Mouse (Mus musculus): ENCODE measurements around the gene Slc1a1.

Gene Slc1a1

DNA sequence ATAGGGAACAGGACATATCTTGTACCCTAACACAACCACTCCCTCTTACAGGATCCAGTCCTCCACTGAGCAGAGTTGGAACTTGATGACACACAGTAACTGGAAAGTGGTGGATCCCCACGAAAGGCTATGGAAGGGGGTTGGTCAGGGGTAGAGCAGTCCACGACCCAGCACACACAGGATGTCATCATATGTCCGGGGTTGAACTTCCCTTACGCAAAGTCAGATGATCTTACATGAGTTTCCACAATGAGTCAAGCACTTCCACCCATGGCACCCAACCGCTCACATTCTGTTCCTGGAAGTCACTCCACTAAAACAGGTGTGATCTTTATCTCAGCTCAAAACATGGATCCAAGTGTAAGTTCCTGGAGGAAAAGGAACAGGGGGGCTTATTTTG is 83.0 kb downstream of the Slc1a1 start:
- no peak for DNase-seq

DNA sequence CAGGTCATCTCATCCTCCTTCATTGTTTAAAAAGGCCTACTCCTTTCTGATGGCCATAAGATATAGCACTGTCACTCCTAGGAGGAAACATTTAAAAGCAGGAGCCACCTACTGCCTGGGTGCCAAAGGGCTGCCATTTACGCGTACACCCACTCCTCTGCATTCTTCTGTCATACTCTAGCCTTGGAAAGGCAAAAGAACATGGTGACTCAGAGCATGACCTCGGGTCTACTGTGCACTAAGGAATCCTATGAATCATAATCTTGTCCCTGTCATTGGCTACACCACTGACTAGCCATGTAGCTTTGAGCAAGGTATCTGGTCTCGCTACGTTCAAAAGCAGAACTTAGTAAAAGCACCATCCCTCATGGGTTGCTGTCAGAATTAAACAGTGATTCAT is 91.5 kb downstream of the Slc1a1 start:
- no peak for DNase-seq

DNA sequence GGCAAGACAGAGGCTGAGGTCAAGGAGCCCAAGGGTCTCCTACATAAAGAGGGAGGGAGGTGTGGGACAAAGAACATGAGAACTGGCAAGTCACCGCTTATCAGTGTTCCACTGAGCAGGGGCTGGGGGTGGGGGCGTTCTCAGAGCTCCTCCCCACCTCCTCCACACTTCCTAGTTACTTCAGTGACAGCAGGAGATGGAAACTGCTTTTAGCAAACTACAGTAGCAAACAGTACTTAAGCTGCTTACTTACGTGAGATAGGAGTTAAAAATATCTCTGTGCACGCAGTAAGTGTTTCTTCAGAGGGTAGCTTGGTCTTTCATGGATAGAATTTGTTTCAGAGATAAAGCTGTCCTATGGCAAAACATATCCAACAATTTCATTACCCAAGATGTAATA is 92.5 kb downstream of the Slc1a1 start:
- no peak for DNase-seq

GRCm38 (mm10) chr19:28929034-28929433 is 94.2 kb downstream of the Slc1a1 start:
- DNase-seq = no peak

DNA sequence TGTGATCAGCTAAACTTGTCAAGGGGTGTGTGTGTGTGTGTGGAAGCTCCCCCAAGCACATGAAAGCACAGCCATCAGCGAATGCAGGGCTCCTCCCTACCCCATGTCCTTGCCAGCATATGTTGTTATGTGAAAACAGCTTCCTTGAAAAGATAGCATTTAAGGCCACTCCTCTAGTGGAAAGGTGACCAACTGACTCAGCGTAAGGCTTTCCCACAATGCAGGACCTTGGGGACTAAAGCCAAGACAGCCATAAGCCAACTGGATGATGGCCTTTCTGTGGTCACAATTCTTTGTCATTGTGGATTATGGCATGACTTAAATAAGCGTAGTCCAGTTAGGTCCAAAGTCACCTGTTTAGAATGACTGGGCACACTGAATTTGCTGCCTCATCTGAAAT is 100.0 kb downstream of the Slc1a1 start:
- DNase-seq = no peak

DNA sequence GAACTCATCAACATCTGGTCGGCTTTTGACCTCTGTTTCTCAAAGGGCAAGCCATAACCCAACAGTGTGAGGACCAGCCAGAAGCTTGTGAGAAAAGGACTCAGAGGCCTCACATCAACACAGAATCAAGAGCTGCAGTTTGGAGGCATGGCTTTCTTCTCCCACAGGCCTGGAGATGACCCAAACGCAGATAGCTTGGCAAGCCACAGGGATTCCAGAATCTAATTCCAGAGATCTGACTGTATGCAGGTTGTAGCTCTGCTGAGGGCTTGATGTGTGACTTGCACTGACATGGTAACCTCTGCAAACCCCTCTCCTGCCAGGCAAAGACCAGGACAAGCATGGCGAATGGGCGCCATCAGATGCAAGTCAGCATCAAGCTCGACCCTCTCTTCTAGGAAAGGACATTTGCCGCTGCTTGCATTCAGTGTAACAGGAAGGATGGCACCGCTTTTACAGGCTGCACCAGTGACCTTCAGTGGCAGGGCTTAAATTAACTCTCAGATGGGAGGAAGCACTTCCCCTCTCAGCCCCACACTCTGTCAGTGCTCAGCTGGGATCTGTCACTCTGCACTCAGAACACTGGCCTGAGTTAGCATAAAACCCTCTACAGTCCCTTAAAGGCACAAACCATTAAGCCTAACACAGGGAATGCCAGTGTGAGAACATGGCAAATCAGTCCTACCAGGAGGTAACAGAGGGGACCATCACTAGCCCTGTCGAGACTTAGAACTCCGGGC is 105.5 kb downstream of the Slc1a1 start:
- no peak for DNase-seq

- no peak for DNase-seq
Observed at GRCm38 (mm10) chr19:28941271-28941670, 106.4 kb downstream of the Slc1a1 start.

DNA sequence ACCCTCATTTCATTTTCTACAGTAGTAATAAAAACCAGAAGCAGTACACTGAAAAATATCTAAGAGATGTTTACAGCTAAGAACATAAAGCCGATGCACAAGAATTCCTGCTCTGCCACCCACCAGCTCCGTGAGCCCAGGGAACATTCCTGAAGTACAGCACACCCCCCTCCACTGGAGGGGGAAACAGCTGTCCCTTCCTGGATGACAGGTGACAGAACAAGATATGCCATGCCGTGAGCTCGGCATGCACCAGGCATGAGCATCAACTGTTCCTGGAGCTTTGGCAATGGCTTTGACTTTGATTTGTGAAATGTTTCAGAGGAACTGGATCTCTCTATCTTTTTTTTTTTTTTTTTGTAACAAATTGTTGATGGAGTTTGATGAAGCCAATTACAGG is 111.9 kb downstream of the Slc1a1 start:
- DNase-seq = no peak

- DNase-seq = no peak
Observed at GRCm38 (mm10) chr19:28947311-28947710, 112.5 kb downstream of the Slc1a1 start.

GRCm38 (mm10) chr19:28951251-28951650 is 116.4 kb downstream of the Slc1a1 start:
- no peak for DNase-seq

- no peak for DNase-seq
Observed at GRCm38 (mm10) chr19:28963113-28963512, 128.3 kb downstream of the Slc1a1 start.

GRCm38 (mm10) chr19:28963513-28963841 is 128.6 kb downstream of the Slc1a1 start:
- DNase-seq = no peak
